Mouse (Mus musculus) midbrain, embryonic 14.5 days (tissue): ENCODE results near the gene Fbxl2. TPM values are rescaled to one million over a fixed set of nuclear protein-coding genes. Genes with fewer than 3 reads are reported as not detected.

Source experiments
- ATAC-seq: fragments of 200-750 bp; cut with Nextera tagmentation; 2 replicates; pipeline ENCODE4 v1.8.0; 2017; ENCODE audit warnings: moderate number of reproducible peaks, moderate library complexity; ENCODE audit not compliant: low FRiP score, low TSS enrichment
- DNase-seq: peaks from one replicate; pipeline ENCODE4 v3.0.0-alpha.2; 2015
- H3K27ac ChIP-seq: fragments of 300-500 bp; sonication (generic); replicated peaks from 2 replicates; pipeline ENCODE4 v1.5.1; 2014; ENCODE audit warnings: mild to moderate bottlenecking, low read depth, low read length, moderate library complexity
- H3K27me3 ChIP-seq: fragments of 300-500 bp; sonication (generic); 2 replicates; pipeline ENCODE4 v1.6.1; 2014; ENCODE audit warnings: low read length, control low read depth, mixed read lengths; ENCODE audit not compliant: control insufficient read depth, insufficient read depth
- H3K36me3 ChIP-seq: fragments of 300-500 bp; sonication (generic); 2 replicates; pipeline ENCODE4 v1.6.1; 2014; ENCODE audit warnings: low read length, control low read depth; ENCODE audit not compliant: control insufficient read depth, insufficient read depth
- H3K4me1 ChIP-seq: fragments of 300-500 bp; sonication (generic); 2 replicates; pipeline ENCODE4 v1.6.1; 2014; ENCODE audit warnings: mild to moderate bottlenecking, antibody characterized with exemption, low read length, control low read depth; ENCODE audit not compliant: control insufficient read depth, insufficient read depth
- H3K4me2 ChIP-seq: fragments of 300-500 bp; sonication (generic); 2 replicates; pipeline ENCODE4 v1.6.1; 2014; ENCODE audit warnings: mild to moderate bottlenecking, low read length, moderate library complexity
- H3K4me3 ChIP-seq: fragments of 300-500 bp; sonication (generic); replicated peaks from 2 replicates; pipeline ENCODE4 v1.5.1; 2014; ENCODE audit warnings: low read depth, low read length
- H3K9ac ChIP-seq: fragments of 300-500 bp; sonication (generic); replicated peaks from 2 replicates; pipeline ENCODE4 v1.6.1; 2014; ENCODE audit warnings: mild to moderate bottlenecking, low read length, moderate library complexity
- H3K9me3 ChIP-seq: fragments of 300-500 bp; sonication (generic); 2 replicates; pipeline ENCODE4 v1.6.1; 2016; ENCODE audit warnings: low read length, control low read depth, mixed read lengths; ENCODE audit not compliant: control insufficient read depth
- WGBS: fragments of 180-500 bp; shearing (Covaris S2); extraction: QIAGEN DNeasy Blood & Tissue Kit; methylation state at CpG from one replicate; pipeline ENCODE4 v1.1.7; 2014; 5-methylcytosine and 5-hydroxymethylcytosine counted together
- polyA plus RNA-seq: library from polyadenylated mRNA; unstranded; fragments of >200 nt; fragmentation: Nextera tagmentation; extraction: Ambion mirVana; gene quantifications from 2 replicates; pipeline ENCODE4 v1.2.1, GENCODE M21; 2014

Gene Fbxl2
- polyA plus RNA-seq, 1 experiment from 2014 or later: 29.0 TPM

GRCm38 (mm10) chr9:113957777-113958176, 88.2 kb downstream of the Fbxl2 start:
- Histone ChIP-seq H3K4me2 (no peak overlapping the region), H3K27me3 (no peaks in the 10 kb centered on the region), H3K4me1 (no peaks in the 10 kb centered on the region), H3K4me3 (no peak overlapping the region), H3K9me3 (no peaks in the 10 kb centered on the region), H3K9ac (no peak overlapping the region), H3K36me3 (peaks cover 54% of the 10 kb centered on the region), H3K27ac (no peak overlapping the region)
- ATAC-seq: no peak
- no peak for DNase-seq
- WGBS: 96% methylated on average over 4 of the region's 4 CpGs

- ATAC-seq: no peak
- no peak overlapping the region for H3K4me3 ChIP-seq
- WGBS: 96% methylated on average over 1 of the region's 1 CpGs
Measured at GRCm38 (mm10) chr9:113947216-113947615, 98.8 kb downstream of the Fbxl2 start.

GRCm38 (mm10) chr9:113943372-113943771, 102.6 kb downstream of the Fbxl2 start:
- no peak overlapping the region for H3K4me2 ChIP-seq
- H3K9ac ChIP-seq: no peak overlapping the region
- peaks cover 21% of the 10 kb centered on the region for H3K36me3 ChIP-seq
- no peaks in the 10 kb centered on the region for H3K27me3 ChIP-seq
- H3K27ac ChIP-seq: no peak overlapping the region
- no peaks in the 10 kb centered on the region for H3K4me1 ChIP-seq
- ATAC-seq (no peak), DNase-seq (no peak)
- no peak overlapping the region for H3K4me3 ChIP-seq
- WGBS: 98% methylated on average over 1 of the region's 1 CpGs
- H3K9me3 ChIP-seq: no peaks in the 10 kb centered on the region

More at GRCm38 (mm10) chr9:113947216-113947615, 98.8 kb downstream of the Fbxl2 start:
- DNase-seq: no peak
- Histone ChIP-seq H3K27ac (no peak overlapping the region), H3K27me3 (no peaks in the 10 kb centered on the region), H3K4me1 (no peaks in the 10 kb centered on the region), H3K9ac (no peak overlapping the region), H3K4me2 (no peak overlapping the region), H3K9me3 (no peaks in the 10 kb centered on the region), H3K36me3 (peaks cover 37% of the 10 kb centered on the region)

- ATAC-seq: no peak
- 97% methylated on average over 3 of the region's 3 CpGs for WGBS
Measured at GRCm38 (mm10) chr9:113941103-113941805, 104.7 kb downstream of the Fbxl2 start.

GRCm38 (mm10) chr9:113939063-113939850, 106.7 kb downstream of the Fbxl2 start:
- H3K4me3 ChIP-seq: no peak overlapping the region
- no peaks in the 10 kb centered on the region for H3K36me3 ChIP-seq
- 89% methylated on average over 9 of the region's 9 CpGs for WGBS
- no peak overlapping the region for H3K4me2 ChIP-seq
- no peaks in the 10 kb centered on the region for H3K27me3 ChIP-seq
- DNase-seq (no peak), ATAC-seq (no peak)
- 0 out of 2 replicates have a peak overlapping the region, but pooled peaks have one; percentile 10 for H3K27ac ChIP-seq
- H3K9ac ChIP-seq: no peak overlapping the region
- H3K9me3 ChIP-seq: no peaks in the 10 kb centered on the region
- no peaks in the 10 kb centered on the region for H3K4me1 ChIP-seq

More at GRCm38 (mm10) chr9:113941103-113941805, 104.7 kb downstream of the Fbxl2 start:
- H3K36me3 ChIP-seq: peaks cover 9% of the 10 kb centered on the region
- H3K27ac ChIP-seq: no peak overlapping the region
- no peak for DNase-seq
- H3K4me3 ChIP-seq: no peak overlapping the region
- H3K4me1 ChIP-seq: no peaks in the 10 kb centered on the region
- no peaks in the 10 kb centered on the region for H3K27me3 ChIP-seq
- no peaks in the 10 kb centered on the region for H3K9me3 ChIP-seq
- no peak overlapping the region for H3K4me2 ChIP-seq
- H3K9ac ChIP-seq: no peak overlapping the region

GRCm38 (mm10) chr9:113935638-113936037, 110.4 kb downstream of the Fbxl2 start:
- WGBS: 70% methylated on average over 5 of the region's 5 CpGs
- Histone ChIP-seq H3K9me3 (no peaks in the 10 kb centered on the region), H3K9ac (no peak overlapping the region), H3K27me3 (no peaks in the 10 kb centered on the region), H3K4me3 (no peak overlapping the region), H3K4me2 (no peak overlapping the region), H3K36me3 (no peaks in the 10 kb centered on the region), H3K4me1 (peaks cover 19% of the 10 kb centered on the region), H3K27ac (no peak overlapping the region)
- DNase-seq (no peak), ATAC-seq (no peak)

- Histone ChIP-seq H3K27me3 (no peaks in the 10 kb centered on the region), H3K27ac (no peak overlapping the region), H3K9ac (peak overlapping the region; percentile 91), H3K4me1 (peaks cover 22% of the 10 kb centered on the region), H3K4me3 (peak overlapping the region; percentile 93), H3K4me2 (peak overlapping the region; percentile 82), H3K36me3 (no peaks in the 10 kb centered on the region), H3K9me3 (no peaks in the 10 kb centered on the region)
- ATAC-seq (no peak), DNase-seq (no peak)
- WGBS: 29% methylated on average over 11 of the region's 11 CpGs
Measured at GRCm38 (mm10) chr9:113932501-113932900, 113.5 kb downstream of the Fbxl2 start.

- no peak for ATAC-seq
- Histone ChIP-seq H3K36me3 (no peaks in the 10 kb centered on the region), H3K9ac (peak overlapping the region; percentile 91), H3K4me1 (peaks cover 22% of the 10 kb centered on the region), H3K9me3 (no peaks in the 10 kb centered on the region), H3K4me3 (peak overlapping the region; percentile 93), H3K27me3 (no peaks in the 10 kb centered on the region), H3K4me2 (peak overlapping the region; percentile 82), H3K27ac (peak overlapping the region; percentile 87)
- 1% methylated on average over 8 of the region's 8 CpGs for WGBS
- no peak for DNase-seq
Measured at GRCm38 (mm10) chr9:113932100-113932470, 113.9 kb downstream of the Fbxl2 start.
